Mouse (Mus musculus) cerebellum, adult 11 months (tissue): Measurements from ENCODE around the gene 1700003E16Rik.

ENCODE experiments used
- DNase-seq: peaks from one replicate; pipeline ENCODE4 v3.0.0; 2022

1700003E16Rik gene

GRCm38 (mm10) chr6:83208050-83208400 lies 51.8 kb downstream of the 1700003E16Rik start:
- no peak for DNase-seq

GRCm38 (mm10) chr6:83210495-83210894 lies 54.3 kb downstream of the 1700003E16Rik start:
- DNase-seq = no peak

- no peak for DNase-seq
These were observed 55.3 kb downstream of the 1700003E16Rik start for GRCm38 (mm10) chr6:83211526-83211925.
